Mouse (Mus musculus): ENCODE data around the gene Glipr1l1.
A peak's percentile ranks its signal among the peaks of the same experiment; 100 is the strongest.
"Not testable (repeated sequence)": the region's sequence is repeated elsewhere in the genome, so short reads cannot be mapped to it uniquely, and the experiment has no call there.

Glipr1l1 gene

DNA sequence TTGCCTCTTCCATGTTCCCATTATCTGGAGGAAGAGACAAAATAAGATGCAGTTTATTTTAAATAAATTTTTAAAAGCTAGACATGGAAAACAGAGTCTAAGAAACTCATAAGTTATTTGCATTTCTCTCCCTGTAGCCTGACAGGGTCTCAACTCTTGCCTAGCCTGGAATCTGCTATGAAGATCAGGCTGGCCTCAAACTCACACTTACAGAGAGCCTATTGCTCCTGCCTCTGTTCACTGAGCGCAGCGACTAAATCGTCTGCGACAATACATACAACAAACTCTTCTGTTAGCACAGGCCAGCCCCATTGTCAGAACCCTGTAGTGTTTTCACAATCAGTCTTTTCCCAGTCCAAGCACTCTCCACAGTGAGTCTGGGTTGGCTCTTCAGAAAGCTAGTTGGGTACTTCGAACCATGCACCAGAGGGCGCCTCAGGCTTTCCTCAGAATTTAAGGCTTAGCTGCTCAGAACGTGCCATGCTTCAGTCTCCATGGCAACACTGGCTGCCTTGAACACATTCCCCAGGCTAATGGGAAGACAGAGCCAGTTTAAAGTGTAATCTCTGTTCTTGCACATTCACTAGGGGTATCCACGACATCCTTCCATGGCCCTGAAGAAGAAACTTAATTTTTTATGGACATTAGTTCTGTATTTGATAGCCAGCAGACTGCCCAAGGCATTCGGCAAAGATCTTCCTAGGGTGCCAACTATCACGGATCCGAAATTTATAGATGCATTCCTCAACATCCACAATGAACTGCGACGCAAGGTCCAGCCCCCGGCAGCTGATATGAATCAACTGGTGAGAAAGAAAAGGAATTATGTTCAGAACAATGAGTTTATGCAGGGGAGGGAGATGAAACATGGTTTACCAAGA lies at the start of gene Glipr1l1:
Gene Glipr1l1, plus strand, starts transcription at position 488 of the 881 bp plus-strand sequence.
- DNase-seq, result peak; percentile 18

DNA sequence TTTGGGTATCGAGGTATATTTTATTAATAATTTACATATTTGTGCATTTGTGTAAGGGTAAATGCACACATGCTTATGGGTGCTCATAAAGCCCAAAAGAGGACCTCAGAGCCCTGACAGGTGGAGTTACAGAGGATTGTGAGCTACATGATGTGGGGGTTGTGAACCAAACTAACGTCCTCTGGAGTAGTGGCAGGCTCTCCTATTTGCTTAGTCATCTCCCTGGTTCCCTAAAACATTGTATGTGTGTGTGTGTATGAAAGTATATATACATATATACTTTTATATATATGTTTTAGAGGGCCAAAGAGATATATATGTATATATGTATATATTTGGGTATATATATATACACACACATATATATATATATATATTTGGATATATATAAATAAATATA lies 36.4 kb upstream of the Glipr1l1 start:
- no peak for DNase-seq

DNA sequence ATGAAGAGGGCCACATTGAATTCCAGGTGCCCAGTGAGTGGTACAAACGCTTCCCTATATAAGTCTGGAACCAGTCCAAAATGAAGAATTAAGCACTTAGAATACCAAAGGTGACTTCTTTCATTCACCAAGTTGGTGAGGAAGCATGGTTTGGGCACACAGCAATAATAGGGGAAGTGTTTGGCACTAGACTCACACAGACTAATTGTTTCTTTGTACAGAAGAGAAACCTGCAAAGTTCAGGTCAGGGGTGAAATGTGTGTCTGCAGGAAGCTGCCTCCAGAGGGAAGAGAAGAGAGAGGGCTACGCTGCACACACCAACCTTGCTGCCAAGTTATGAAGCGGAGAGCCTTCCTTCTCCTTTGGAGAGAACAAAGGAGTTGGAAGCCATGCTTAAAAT lies 31.3 kb upstream of the Glipr1l1 start:
- not testable (repeated sequence) for DNase-seq

DNA sequence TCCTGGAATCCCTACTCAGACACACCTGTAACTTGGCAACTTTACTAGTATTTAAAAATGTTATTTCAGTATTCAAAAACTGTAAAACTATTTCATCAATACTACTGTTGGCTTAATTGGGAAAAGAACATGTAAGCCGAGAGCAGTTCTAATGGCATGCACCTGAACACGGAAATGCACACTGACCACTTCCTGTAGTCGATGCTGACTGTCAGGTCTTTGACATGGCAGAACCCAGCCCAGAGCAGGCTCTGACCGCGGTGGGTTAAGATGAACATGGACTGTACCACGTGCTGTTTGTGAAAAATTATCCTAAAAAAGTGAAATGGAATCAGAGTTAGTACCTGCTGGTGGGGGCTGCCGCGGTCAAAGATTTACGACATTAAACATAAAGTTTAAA lies 16.5 kb upstream of the Glipr1l1 start:
- DNase-seq, result not testable (repeated sequence)

DNA sequence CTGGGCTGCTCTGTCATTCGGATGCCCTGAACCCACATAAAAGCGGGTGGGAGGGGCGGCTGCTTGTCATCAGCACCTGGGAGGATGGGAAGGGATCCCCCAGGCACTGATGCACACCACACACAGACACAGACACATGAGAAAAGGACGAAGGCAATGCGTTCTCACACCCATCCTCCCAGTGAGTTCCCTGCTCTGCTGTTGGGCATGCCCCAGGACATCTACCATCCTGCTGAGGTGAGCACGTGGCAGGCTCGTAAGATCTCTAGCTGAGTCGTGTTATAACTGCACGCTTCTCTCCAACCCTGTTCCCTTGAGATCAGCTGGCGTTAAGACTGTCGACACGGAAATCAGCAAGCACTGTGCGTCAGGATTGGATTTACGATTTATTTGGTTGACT lies 15.7 kb upstream of the Glipr1l1 start:
- DNase-seq, result not testable (repeated sequence)

DNA sequence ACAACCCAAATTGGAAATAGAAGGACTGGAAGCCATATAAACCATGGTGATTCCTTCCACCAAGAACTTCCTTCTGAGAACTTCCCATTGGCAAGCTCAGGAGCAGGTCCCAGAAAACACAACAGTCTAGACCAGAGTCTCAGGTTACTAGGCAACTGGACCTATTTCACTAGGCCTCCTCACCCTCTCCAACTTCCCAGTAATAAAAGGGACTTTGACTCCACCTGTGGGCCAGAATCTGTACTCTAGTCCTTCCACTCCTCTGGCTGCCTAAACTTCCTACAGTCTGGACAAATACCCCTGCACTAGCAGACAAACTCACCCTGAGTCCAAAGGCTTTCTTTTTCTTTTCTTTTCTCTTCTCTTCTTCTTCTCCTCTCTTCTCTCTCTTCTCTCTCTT lies 8.8 kb upstream of the Glipr1l1 start:
- DNase-seq, result no peak

DNA sequence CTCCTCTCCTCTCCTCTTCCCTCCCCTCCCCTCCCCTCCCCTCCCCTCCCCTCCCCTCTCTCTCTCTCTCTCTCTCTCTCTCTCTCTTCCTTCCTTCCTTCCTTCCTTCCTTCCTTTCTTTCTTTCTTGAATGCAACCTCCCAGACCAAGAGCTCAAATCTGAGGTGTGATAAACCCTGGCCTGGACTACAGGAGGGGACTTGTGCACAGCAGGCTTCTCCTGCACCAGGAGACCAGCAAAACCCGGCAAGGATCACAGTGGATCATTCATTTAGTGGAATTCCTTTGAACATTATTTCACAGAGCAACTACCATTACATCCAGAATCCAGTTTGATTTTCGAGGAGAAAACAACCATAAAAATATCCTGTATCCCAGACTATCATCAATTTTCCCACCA lies 8.0 kb upstream of the Glipr1l1 start:
- not testable (repeated sequence) for DNase-seq

DNA sequence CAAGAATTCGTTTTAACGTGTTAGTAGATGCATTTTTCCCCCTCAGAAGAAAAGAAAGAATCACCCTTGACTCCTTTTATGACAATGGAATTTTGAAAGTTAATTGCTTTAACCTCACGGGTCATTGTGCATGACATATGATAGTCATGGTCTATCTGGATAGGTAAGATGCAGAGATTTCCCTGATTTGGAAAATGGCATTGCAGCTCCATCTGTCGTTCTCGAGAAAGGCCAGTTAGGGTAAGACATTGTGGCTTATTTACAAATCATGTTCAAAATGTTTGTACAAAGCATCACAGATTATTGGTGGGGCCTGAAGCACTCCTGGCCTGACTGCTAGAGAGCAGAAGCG lies 570 bp downstream of the Glipr1l1 start:
- DNase-seq, result not testable (repeated sequence)

DNA sequence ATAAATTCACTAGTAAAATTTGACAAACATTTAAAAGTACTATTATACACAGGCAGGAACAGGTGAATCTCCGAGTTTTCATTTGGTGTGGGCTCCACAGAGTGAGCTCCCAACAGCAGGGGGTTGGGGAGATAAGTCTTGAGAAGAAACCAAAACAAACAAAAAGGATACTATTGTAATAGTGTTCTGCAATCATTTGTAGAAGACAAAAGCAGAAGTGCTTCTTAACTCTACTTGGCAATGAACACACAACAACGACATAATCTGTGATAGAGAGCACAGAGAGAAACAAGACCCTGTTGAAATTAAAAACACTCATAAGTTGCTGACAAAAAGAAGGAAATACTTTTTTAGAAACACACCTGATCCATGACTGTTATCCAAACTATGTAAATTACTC lies 20.1 kb downstream of the Glipr1l1 start:
- no peak for DNase-seq

DNA sequence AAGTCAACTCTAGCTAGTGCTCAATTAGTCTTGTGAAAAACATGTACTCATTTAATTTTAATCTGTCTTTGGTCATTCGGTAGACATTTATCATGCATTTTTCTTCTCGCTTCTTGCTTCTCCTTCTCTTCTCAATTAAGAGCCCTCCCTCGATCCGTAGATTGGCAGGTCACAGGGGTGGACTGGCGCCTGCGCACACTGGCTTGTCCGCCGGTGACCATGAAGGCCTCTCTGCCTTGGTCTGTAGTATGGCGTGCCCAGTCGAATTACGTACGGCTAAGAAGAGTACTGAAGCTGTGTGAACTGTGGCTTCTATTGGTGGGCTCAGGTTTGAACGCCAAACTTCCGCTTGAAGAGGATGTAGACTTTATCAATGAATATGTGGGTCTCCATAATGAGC lies 23.2 kb downstream of the Glipr1l1 start, which contains the start of gene Glipr1l2:
Gene Glipr1l2, plus strand, starts transcription at position 198 of the 400 bp plus-strand sequence.
- DNase-seq, result no peak

DNA sequence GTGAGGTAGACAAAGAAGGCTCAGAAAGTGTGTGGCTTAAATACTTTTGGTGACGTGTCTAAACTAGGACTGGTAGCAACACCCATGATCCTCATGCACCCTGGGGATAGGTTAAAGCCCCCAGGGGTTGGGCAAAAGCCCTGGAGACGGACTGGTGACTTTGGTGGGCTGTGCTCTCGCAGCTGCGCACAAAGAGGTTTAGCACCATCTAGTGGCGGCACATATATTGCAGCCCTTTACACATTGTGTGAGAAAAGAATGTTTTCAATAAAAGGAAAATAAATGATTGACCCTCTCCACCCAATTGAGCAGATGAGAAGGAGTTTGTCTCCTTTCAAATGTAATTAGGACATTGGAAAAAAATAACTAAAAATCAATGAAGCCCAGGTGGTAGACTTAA lies 45.8 kb downstream of the Glipr1l1 start:
- DNase-seq, result not testable (repeated sequence)

DNA sequence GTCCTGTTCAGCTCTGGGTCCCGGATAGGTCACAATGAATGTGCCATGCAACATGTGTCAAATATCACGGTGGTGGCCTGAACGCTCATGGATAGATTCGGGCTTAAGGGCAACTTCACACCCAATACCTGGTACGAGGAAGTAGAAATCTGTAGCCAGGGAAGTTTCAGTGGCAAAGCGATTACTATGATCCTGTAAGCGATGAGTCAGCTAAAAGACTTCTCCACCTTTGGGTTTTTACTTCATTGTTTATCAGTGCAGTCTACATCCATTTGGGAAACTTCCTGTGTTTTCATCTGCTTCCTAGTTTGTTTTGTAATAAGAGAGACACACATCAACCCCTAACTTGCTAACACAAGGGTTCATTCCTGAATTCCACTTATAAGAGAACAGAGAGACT lies 50.4 kb downstream of the Glipr1l1 start:
- no peak for DNase-seq

DNA sequence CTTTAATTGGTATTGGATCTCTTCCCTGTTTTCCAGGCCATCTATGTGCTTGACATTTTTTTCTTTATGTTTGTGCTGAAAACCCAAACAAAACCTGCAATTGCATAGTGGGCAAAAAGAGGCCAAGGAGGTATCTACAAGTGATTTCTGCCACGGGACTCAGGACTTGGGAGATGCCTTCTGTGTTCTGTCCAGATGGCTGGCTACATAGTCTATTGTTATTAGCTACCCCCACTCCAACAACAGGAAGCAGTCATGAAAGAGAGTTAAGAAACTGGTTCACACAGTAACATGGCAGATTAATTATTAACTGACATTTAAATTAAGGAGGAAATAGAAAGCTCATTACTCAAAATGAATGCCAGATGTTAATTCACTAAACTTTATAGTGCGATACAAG lies 65.1 kb downstream of the Glipr1l1 start:
- not testable (repeated sequence) for DNase-seq

DNA sequence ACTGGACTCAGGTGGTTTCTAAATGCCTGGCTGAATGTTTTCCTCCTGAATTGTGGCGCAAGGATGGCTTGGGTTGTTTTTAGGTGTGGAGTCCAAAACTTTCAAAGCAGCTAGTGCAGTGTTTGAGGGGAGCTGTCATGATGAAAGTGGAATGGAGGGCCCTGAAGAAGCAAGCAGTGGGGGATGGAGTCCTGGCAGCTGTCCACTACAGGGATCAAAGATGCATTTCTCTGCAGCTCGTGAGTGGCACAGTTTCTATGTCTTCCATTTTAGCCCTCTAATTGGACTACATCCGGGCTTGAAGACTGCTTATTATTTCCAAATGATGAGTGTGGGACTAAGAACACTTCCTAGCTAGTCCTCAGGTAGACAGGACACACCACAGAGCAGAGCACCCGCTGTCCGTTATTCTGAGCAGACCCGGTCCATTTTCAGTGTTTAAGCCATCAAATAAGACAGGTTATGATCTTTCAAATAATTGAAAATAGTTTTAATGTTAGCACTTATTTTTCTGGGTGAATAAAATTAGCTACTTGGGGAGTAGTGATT lies 67.8 kb downstream of the Glipr1l1 start:
- not testable (repeated sequence) for DNase-seq

Data from cerebellum, adult 9-11 months (tissue).